Mouse (Mus musculus) left cerebral cortex, postnatal 14 days (tissue): ENCODE data around the gene Cyren. TPM values are rescaled to one million over a fixed set of nuclear protein-coding genes. Genes with fewer than 3 reads are reported as not detected.

Experiments used
- DNase-seq, 2 experiments: peaks; one replicate each; pipeline ENCODE4 v3.0.0; 2021 to 2022; ENCODE audit warnings: low spot score in 2 of 2, mixed read lengths in 1 of 2
- intact Hi-C: fragments of 180-260 bp; cut with DNase I; formaldehyde crosslinking; loops from one replicate; pipeline ENCODE4 v1.15.1; 2025
- total RNA-seq, 2 experiments: library from RNA; stranded (reverse); gene quantifications; 2 replicates each; pipeline ENCODE4 v1.2.3; 2021

Gene Cyren
- total RNA-seq, 2 experiments from 2014 or later = 3.3 to 4.4 TPM

- intact Hi-C loops = loop anchor here (10.0 kb wide), 1 partner anchor 124 kb away; no protein-coding TSS in a partner anchor
- no peak for DNase-seq
Observed at GRCm38 (mm10) chr6:34870724-34871123, 7.1 kb downstream of the Cyren start.

GRCm38 (mm10) chr6:34870136-34870535, 7.7 kb downstream of the Cyren start:
- intact Hi-C loops = loop anchor here (10.0 kb wide), 1 partner anchor 125 kb away; no protein-coding TSS in a partner anchor
- DNase-seq = no peak

- DNase-seq = no peak
- intact Hi-C loops = no loop called here
Observed at GRCm38 (mm10) chr6:34869225-34869915, 8.5 kb downstream of the Cyren start.

GRCm38 (mm10) chr6:34868507-34869217, 9.2 kb downstream of the Cyren start:
- no peak for DNase-seq
- intact Hi-C loops = no loop called here

- no peak for DNase-seq
- intact Hi-C loops = no loop called here
Observed at GRCm38 (mm10) chr6:34867995-34868350, 9.9 kb downstream of the Cyren start.

GRCm38 (mm10) chr6:34867301-34867994, 10.4 kb downstream of the Cyren start:
- no peak for DNase-seq
- intact Hi-C loops = no loop called here

GRCm38 (mm10) chr6:34866786-34867185, 11.1 kb downstream of the Cyren start:
- intact Hi-C loops = no loop called here
- no peak for DNase-seq

GRCm38 (mm10) chr6:34865711-34866593, 11.9 kb downstream of the Cyren start:
- no peak for DNase-seq
- intact Hi-C loops = no loop called here

GRCm38 (mm10) chr6:34865213-34865612, 12.6 kb downstream of the Cyren start:
- no peak for DNase-seq
- intact Hi-C loops = no loop called here

- intact Hi-C loops = no loop called here
- DNase-seq = no peak
Observed at GRCm38 (mm10) chr6:34863786-34864514, 13.9 kb downstream of the Cyren start.

GRCm38 (mm10) chr6:34862791-34863403, 15.0 kb downstream of the Cyren start, which contains the start of gene Tmem140:
Gene Tmem140 (plus strand): TSS chr6:34863146.
- intact Hi-C loops = no loop called here
- DNase-seq = no peak

GRCm38 (mm10) chr6:34862381-34862780, 15.5 kb downstream of the Cyren start:
- intact Hi-C loops = no loop called here
- no peak for DNase-seq

- intact Hi-C loops = no loop called here
- DNase-seq = no peak
Observed at GRCm38 (mm10) chr6:34861546-34862053, 16.3 kb downstream of the Cyren start.

- intact Hi-C loops = no loop called here
- DNase-seq = peak; percentile 15 to 20
Observed at GRCm38 (mm10) chr6:34832352-34832751, 45.5 kb downstream of the Cyren start.

- intact Hi-C loops = no loop called here
- peak; percentile 26 to 45 for DNase-seq
Observed at GRCm38 (mm10) chr6:34824406-34824805, 53.5 kb downstream of the Cyren start.
